Mouse (Mus musculus) CH12.LX (cell line): ENCODE measurements around the gene Slc30a3. TPM values are rescaled to one million over a fixed set of nuclear protein-coding genes. Genes with fewer than 3 reads are reported as not detected.

Source experiments
- DNase-seq: peaks from one replicate; pipeline ENCODE4 v3.0.0-alpha.2; 2013; ENCODE audit errors: extremely low read depth
- H3K27ac ChIP-seq: 2 replicates; pipeline ENCODE4 v1.5.1; 2012; ENCODE audit warnings: low read depth, mild to moderate bottlenecking, control low read depth, moderate library complexity; ENCODE audit not compliant: insufficient read depth
- H3K27me3 ChIP-seq: replicated peaks from 2 replicates; pipeline ENCODE3; 2012; ENCODE audit warnings: inconsistent platforms
- H3K36me3 ChIP-seq, 2 experiments: replicated peaks in 1 of 2; 2 replicates each; pipeline versions ENCODE3 to v1.6.1; 2012; ENCODE audit warnings: inconsistent platforms in 1 of 2, low read length in 1 of 2, mild to moderate bottlenecking in 1 of 2, mixed read lengths in 1 of 2, moderate library complexity in 1 of 2; ENCODE audit not compliant: control insufficient read depth in 1 of 2, insufficient read depth in 1 of 2
- H3K4me1 ChIP-seq, 2 experiments: 2 replicates each; pipeline ENCODE4 v1.6.1; 2012; ENCODE audit warnings: inconsistent platforms in 1 of 2, moderate library complexity in 1 of 2; ENCODE audit not compliant: insufficient read depth in 2 of 2, control insufficient read depth in 1 of 2
- H3K4me2 ChIP-seq: 2 replicates; pipeline ENCODE4 v1.6.1; 2012; ENCODE audit warnings: low read depth, mild to moderate bottlenecking, control low read depth; ENCODE audit not compliant: poor library complexity, insufficient read depth, severe bottlenecking
- H3K4me3 ChIP-seq, 3 experiments: fragments of 150-350 bp in 1 of 3; sonication (generic) in 1 of 3; replicated peaks in 1 of 3; 2 replicates each; pipeline versions ENCODE3 to v1.5.1; 2011 to 2012; ENCODE audit warnings: low read depth in 2 of 3, low read length in 2 of 3, mild to moderate bottlenecking in 2 of 3, moderate library complexity in 2 of 3, control low read depth in 1 of 3, improper control_type of control experiment in 1 of 3, inconsistent platforms in 1 of 3, mixed read lengths in 1 of 3; ENCODE audit not compliant: poor library complexity in 1 of 3
- H3K79me2 ChIP-seq: replicated peaks from 2 replicates; pipeline ENCODE4 v1.6.1; 2012; ENCODE audit warnings: mild to moderate bottlenecking, moderate library complexity; ENCODE audit not compliant: control insufficient read depth, poor library complexity, insufficient read depth, severe bottlenecking; ENCODE audit errors: extremely low read depth
- H3K9ac ChIP-seq: 2 replicates; pipeline ENCODE4 v1.6.1; 2012; ENCODE audit warnings: low read depth, mild to moderate bottlenecking, control low read depth, moderate library complexity; ENCODE audit not compliant: insufficient read depth
- H3K9me3 ChIP-seq: replicated peaks from 2 replicates; pipeline ENCODE3; 2012; ENCODE audit warnings: low read length, inconsistent platforms, mixed read lengths
- CTCF ChIP-seq, 2 experiments: IDR thresholded peaks in 1 of 2; conservative IDR thresholded peaks in 1 of 2; 2 replicates each; pipeline ENCODE4 v1.5.1; 2011 to 2012; ENCODE audit warnings: low read depth in 2 of 2, low read length in 2 of 2, improper control_type of control experiment in 1 of 2, inconsistent platforms in 1 of 2, mild to moderate bottlenecking in 1 of 2, moderate library complexity in 1 of 2
- E2F4 ChIP-seq: IDR thresholded peaks from 2 replicates; pipeline ENCODE4 v1.6.1; 2011; ENCODE audit warnings: low read depth, low read length, improper control_type of control experiment; ENCODE audit not compliant: insufficient replicate concordance
- ELF1 ChIP-seq: IDR thresholded peaks from 2 replicates; pipeline ENCODE4 v1.6.1; 2014; ENCODE audit warnings: low read depth, mild to moderate bottlenecking, inconsistent platforms, low read length, improper control_type of control experiment
- EP300 ChIP-seq: IDR thresholded peaks from 2 replicates; pipeline ENCODE4 v1.6.1; 2011; ENCODE audit warnings: low read length, improper control_type of control experiment
- ETS1 ChIP-seq: conservative IDR thresholded peaks from 2 replicates; pipeline ENCODE4 v1.6.1; 2012; ENCODE audit warnings: low read depth, mild to moderate bottlenecking, inconsistent platforms, low read length, improper control_type of control experiment, moderate library complexity
- IRF4 ChIP-seq: IDR thresholded peaks from 2 replicates; pipeline ENCODE4 v1.6.1; 2014; ENCODE audit warnings: low read depth, mild to moderate bottlenecking, inconsistent platforms, low read length, improper control_type of control experiment
- JUND ChIP-seq: conservative IDR thresholded peaks from 2 replicates; pipeline ENCODE4 v1.6.1; 2011; ENCODE audit warnings: low read depth, low read length, improper control_type of control experiment
- MAFK ChIP-seq: IDR thresholded peaks from 2 replicates; pipeline ENCODE4 v1.6.1; 2011; ENCODE audit warnings: low read length, improper control_type of control experiment; ENCODE audit not compliant: insufficient replicate concordance
- MAX ChIP-seq: IDR thresholded peaks from 2 replicates; pipeline ENCODE4 v1.6.1; 2011; ENCODE audit warnings: low read length, improper control_type of control experiment
- MEF2A ChIP-seq: IDR thresholded peaks from 2 replicates; pipeline ENCODE4 v1.6.1; 2014; ENCODE audit warnings: low read depth, mild to moderate bottlenecking, inconsistent platforms, low read length, improper control_type of control experiment, borderline replicate concordance
- MYC ChIP-seq: IDR thresholded peaks from 2 replicates; pipeline ENCODE4 v1.6.1; 2011; ENCODE audit warnings: low read depth, mild to moderate bottlenecking, improper control_type of control experiment, low read length
- NRF1 ChIP-seq: IDR thresholded peaks from 2 replicates; pipeline ENCODE4 v1.6.1; 2014; ENCODE audit warnings: low read depth, mild to moderate bottlenecking, inconsistent platforms, low read length, improper control_type of control experiment, moderate library complexity
- PAX5 ChIP-seq: IDR thresholded peaks from 2 replicates; pipeline ENCODE4 v1.6.1; 2012; ENCODE audit warnings: low read length, inconsistent platforms, mixed read lengths
- RAD21 ChIP-seq: IDR thresholded peaks from 2 replicates; pipeline ENCODE4 v1.6.1; 2011; ENCODE audit warnings: low read depth, mild to moderate bottlenecking, low read length, improper control_type of control experiment, moderate library complexity
- RCOR1 ChIP-seq: conservative IDR thresholded peaks from 2 replicates; pipeline ENCODE4 v1.6.1; 2012; ENCODE audit warnings: low read depth, mild to moderate bottlenecking, inconsistent platforms, low read length, improper control_type of control experiment
- SMC3 ChIP-seq: IDR thresholded peaks from 2 replicates; pipeline ENCODE4 v1.6.1; 2011; ENCODE audit warnings: low read depth, low read length, improper control_type of control experiment
- TCF12 ChIP-seq: IDR thresholded peaks from 2 replicates; pipeline ENCODE4 v1.6.1; 2014; ENCODE audit warnings: low read depth, mild to moderate bottlenecking, inconsistent platforms, low read length, improper control_type of control experiment
- UBTF ChIP-seq: IDR thresholded peaks from 2 replicates; pipeline ENCODE4 v1.6.1; 2012; ENCODE audit warnings: low read depth, mild to moderate bottlenecking, inconsistent platforms, low read length, improper control_type of control experiment, moderate library complexity
- USF1 ChIP-seq: IDR thresholded peaks from 2 replicates; pipeline ENCODE4 v1.6.1; 2014; ENCODE audit warnings: low read depth, mild to moderate bottlenecking, inconsistent platforms, low read length, improper control_type of control experiment
- USF2 ChIP-seq: conservative IDR thresholded peaks from 2 replicates; pipeline ENCODE4 v1.6.1; 2011; ENCODE audit warnings: low read depth, low read length, improper control_type of control experiment
- ZKSCAN1 ChIP-seq: IDR thresholded peaks from 2 replicates; pipeline ENCODE4 v1.6.1; 2012; ENCODE audit warnings: low read depth, inconsistent platforms, low read length, improper control_type of control experiment, borderline replicate concordance
- ZMIZ1 ChIP-seq: IDR thresholded peaks from 2 replicates; pipeline ENCODE4 v1.6.1; 2012; ENCODE audit warnings: low read depth, mild to moderate bottlenecking, inconsistent platforms, low read length, improper control_type of control experiment
- ZNF384 ChIP-seq: IDR thresholded peaks from 2 replicates; pipeline ENCODE4 v1.6.1; 2012; ENCODE audit warnings: low read depth, low read length, improper control_type of control experiment, inconsistent platforms
- dilution Hi-C: fragments of 300-500 bp; cut with MboI; formaldehyde crosslinking; loops from 2 replicates; pipeline ENCODE4 v1.14.3; 2020; ENCODE audit warnings: low sequenced_read_pairs; ENCODE audit not compliant: extremely low pct_unique_long_range_greater_than_20kb, extremely low pct_ligation_motif_present
- in situ Hi-C: fragments of 300-500 bp; cut with MboI; formaldehyde crosslinking; loops from 3 replicates; pipeline ENCODE4 v1.14.3; 2019; ENCODE audit warnings: low sequenced_read_pairs, low pct_ligation_motif_present, low pct_unique_long_range_greater_than_20kb, mixed read lengths
- polyA plus RNA-seq: library from polyadenylated mRNA; unstranded; fragments of >175 nt; gene quantifications from 2 replicates; pipeline ENCODE4 v1.2.1, GENCODE M21; 2012; ENCODE audit warnings: low read depth; ENCODE audit not compliant: insufficient read length
- total RNA-seq, 2 experiments: library from RNA; depleted of rRNA; stranded (reverse); fragments of 300-350 nt in 1 of 2; fragments of >200 nt in 1 of 2; gene quantifications; 2 replicates each; pipeline ENCODE4 v1.2.3; 2012 to 2014

The Slc30a3 gene
- total and polyA plus RNA-seq, 3 experiments, result not detected

GRCm38 (mm10) chr5:31081386-31081785 lies 26.7 kb downstream of the Slc30a3 start:
- no peak overlapping the region for H3K4me3 ChIP-seq
- no peak overlapping the region for H3K9ac ChIP-seq
- peak; percentile 63 for DNase-seq
- peaks cover 31 to 47% of the 10 kb centered on the region in 2 experiments for H3K36me3 ChIP-seq
- H3K4me1 ChIP-seq, result peaks cover 13 to 29% of the 10 kb centered on the region in 2 experiments
- H3K27me3 ChIP-seq, result peaks cover 8% of the 10 kb centered on the region
- no peaks in the 10 kb centered on the region for H3K79me2 ChIP-seq
- H3K4me2 ChIP-seq, result no peak overlapping the region
- in situ Hi-C loops (no loop called here), dilution Hi-C loops (no loop called here)
- TF ChIP-seq RAD21 (peak; percentile 39), SMC3 (peak; percentile 64), CTCF (conservative IDR thresholded peaks at IDR 0.05 in 1 of 2, IDR thresholded peaks at IDR 0.05 in 1 of 2; ENCODE audit: low read depth in 2 of 2, low read length in 2 of 2) (peak; percentile 77 to 87), MYC (0 out of 2 replicates have a peak, but pooled peaks have one; percentile 28), USF1 (no peak)
- TF ChIP-seq, all 38 proteins: peak for 4
- H3K9me3 ChIP-seq, result no peaks in the 10 kb centered on the region
- H3K27ac ChIP-seq, result no peak overlapping the region

GRCm38 (mm10) chr5:31080795-31081164 lies 27.3 kb downstream of the Slc30a3 start:
- H3K27me3 ChIP-seq, result peaks cover 2% of the 10 kb centered on the region
- peaks cover 13 to 29% of the 10 kb centered on the region in 2 experiments for H3K4me1 ChIP-seq
- no peak for TF ChIP-seq EP300
- no peak for TF ChIP-seq MYC
- no peak for TF ChIP-seq RCOR1
- no peak for TF ChIP-seq ZKSCAN1
- no peak for TF ChIP-seq JUND
- no peak for TF ChIP-seq ELF1
- no peak for TF ChIP-seq UBTF
- TF ChIP-seq NRF1, result no peak
- no peak for TF ChIP-seq ZMIZ1
- TF ChIP-seq PAX5, result no peak
- no peak for TF ChIP-seq ETS1
- no peak for TF ChIP-seq MAFK
- no peak for TF ChIP-seq RAD21
- TF ChIP-seq TCF12, result no peak
- TF ChIP-seq MAX, result no peak
- no peak for TF ChIP-seq E2F4
- TF ChIP-seq ZNF384, result no peak
- no peak for TF ChIP-seq MEF2A
- no peak for TF ChIP-seq USF2
- TF ChIP-seq IRF4, result no peak
- DNase-seq, result no peak
- H3K79me2 ChIP-seq, result no peaks in the 10 kb centered on the region
- H3K27ac ChIP-seq, result no peak overlapping the region
- no peak overlapping the region for H3K4me3 ChIP-seq
- H3K9ac ChIP-seq, result no peak overlapping the region
- H3K36me3 ChIP-seq, result peaks cover 37 to 53% of the 10 kb centered on the region in 2 experiments
- in situ Hi-C loops, result no loop called here
- dilution Hi-C loops, result no loop called here
- H3K4me2 ChIP-seq, result no peak overlapping the region
- no peaks in the 10 kb centered on the region for H3K9me3 ChIP-seq
